Mouse (Mus musculus): ENCODE results near the gene Defb36.

The Defb36 gene

DNA sequence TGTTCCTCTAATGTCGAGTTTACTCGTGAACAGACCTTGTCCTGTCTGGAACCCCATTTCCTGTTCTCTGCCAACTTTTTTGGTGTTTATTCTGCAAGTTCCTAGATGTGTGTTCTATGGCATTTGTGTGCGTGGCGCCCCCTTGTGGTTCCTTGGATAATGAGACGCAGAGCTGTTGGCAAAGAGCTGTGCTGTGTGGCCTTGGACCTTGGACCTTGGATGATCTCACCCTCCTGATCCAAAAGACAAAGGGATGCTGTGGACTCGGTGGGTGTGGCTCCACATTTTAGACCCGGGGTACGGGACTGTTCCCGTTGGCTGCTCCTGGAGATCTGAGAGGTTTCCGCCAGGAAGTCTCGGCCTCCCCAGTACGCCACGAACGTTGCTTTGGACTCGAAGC is at the start of gene Defb36:
Gene Defb36 (plus strand): TSS at position 271 of the 400 bp plus-strand sequence.
- in situ Hi-C loops (cut with MboI; ENCODE audit: low pct_unique_long_range_greater_than_20kb in 1 of 2, low sequenced_read_pairs in 2 of 2, unreplicated experiment in 1 of 2): no loop called here

DNA sequence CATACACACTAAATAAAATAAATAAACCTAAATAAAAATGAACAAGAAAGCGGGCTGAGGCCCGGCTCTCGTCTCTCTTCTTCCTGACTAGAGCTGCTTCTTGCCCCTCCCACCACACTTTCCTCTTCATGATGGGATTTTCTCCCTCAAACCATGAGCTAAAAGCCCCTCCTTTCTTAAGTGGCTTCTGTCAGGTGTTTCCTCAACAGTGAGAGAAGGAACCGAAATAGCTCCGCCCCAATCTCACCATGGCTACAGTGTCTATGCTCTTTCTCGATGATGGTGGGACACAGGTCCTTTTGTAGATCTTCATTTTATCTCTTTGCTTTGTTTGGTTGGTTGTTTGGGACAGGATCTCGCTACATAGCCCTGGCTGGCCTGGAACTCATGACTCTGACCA is 47.5 kb upstream of the Defb36 start:
- in situ Hi-C loops (cut with MboI; ENCODE audit: low pct_unique_long_range_greater_than_20kb in 1 of 2, low sequenced_read_pairs in 2 of 2, unreplicated experiment in 1 of 2): no loop called here

DNA sequence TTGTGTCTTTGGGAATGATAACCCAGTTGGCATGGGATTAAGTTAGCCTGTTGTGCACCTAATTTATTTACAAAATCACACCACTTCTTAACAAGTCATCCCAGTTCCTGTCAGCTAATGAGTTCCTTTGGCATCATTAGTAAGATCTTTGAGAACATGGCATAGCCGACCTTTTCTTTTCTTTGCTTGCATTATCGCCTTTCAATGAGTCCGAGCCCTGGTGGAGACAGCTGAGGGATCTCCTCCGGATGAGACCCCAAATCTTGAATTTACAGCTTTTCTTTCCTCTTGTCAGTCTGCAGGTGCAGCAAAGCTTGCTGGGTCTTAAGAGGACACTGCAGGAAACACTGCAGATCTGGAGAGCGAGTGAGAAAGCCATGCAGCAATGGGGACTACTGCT is 35.1 kb upstream of the Defb36 start, which contains the start of gene Gm17416:
Gene Gm17416 (plus strand): TSS at position 301 of the 400 bp plus-strand sequence.
- in situ Hi-C loops (cut with MboI; ENCODE audit: low pct_unique_long_range_greater_than_20kb in 1 of 2, low sequenced_read_pairs in 2 of 2, unreplicated experiment in 1 of 2): no loop called here

DNA sequence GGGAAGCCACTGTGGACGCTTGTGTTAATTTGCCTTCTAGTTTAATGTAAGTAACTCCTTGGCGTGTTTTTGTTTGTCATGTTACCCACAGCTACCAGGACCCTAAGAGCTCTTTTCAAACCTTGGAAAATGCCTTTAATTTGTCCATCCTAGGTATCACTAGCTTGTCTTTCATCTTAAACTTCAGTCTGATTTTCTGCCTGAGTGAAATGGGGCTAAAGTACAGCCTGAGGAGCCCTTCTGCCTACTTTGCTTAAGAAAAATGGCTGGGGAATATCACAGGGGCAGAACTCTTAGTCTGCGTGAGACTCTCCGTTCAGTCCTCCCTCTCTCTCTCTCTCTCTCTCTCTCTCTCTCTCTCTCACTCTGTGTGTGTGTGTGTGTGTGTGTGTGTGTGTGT is 34.2 kb upstream of the Defb36 start:
- in situ Hi-C loops (cut with MboI; ENCODE audit: low pct_unique_long_range_greater_than_20kb in 1 of 2, low sequenced_read_pairs in 2 of 2, unreplicated experiment in 1 of 2): no loop called here

DNA sequence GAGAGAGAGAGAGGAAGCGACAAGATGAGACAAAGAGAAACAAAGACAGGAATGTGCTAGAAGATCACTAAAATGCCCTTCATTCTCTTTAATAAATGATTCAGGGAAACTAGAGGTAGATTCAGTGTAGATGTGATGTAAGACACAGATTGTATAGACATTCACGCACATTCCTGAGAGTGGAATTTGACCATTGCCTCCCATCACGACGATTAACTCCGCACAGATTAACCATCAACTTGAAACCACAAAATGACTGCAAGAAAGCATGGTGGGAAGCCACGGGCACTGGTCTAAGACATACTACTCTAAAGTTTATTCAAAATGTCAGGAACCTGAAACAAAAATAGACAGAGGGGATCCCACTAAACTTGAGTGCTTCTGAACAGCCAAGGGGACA is 33.8 kb upstream of the Defb36 start:
- in situ Hi-C loops (cut with MboI; ENCODE audit: low pct_unique_long_range_greater_than_20kb in 1 of 2, low sequenced_read_pairs in 2 of 2, unreplicated experiment in 1 of 2): no loop called here

DNA sequence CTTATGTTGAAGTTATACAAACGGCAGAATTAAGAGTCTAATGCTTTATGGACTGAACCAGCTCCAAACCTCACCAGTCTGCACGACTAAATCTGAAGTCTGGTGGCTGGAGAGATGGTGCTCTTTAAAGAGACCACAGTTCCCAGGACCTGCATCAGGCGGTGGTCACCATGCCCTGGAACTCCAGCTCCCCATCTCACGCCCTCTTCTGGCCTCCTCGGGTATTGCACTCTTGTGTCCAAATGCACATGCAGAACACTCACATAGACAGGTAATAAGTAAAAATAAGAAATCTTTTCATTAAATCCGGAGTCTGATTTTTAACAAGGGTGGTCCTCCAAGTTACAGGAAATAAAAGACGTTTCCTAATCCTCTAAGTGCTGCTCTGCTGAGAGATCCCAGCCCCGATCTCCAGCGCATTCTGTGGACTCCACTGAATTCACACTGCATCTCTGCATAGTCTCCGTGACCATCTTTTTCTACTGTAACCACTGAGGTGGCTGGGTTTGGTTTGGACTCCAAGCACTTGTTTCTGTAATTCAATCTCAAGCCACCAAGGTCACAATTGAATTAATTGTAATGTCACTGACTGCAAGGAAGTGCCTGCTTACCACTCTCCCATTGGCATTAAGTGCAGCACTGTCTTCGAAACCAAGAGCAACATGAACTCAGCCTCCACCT is 31.9 kb upstream of the Defb36 start, which contains the start of gene Defb21:
Gene Defb21 (plus strand): TSS at position 631 of the 681 bp plus-strand sequence.
- in situ Hi-C loops (cut with MboI; ENCODE audit: low pct_unique_long_range_greater_than_20kb in 1 of 2, low sequenced_read_pairs in 2 of 2, unreplicated experiment in 1 of 2): no loop called here

DNA sequence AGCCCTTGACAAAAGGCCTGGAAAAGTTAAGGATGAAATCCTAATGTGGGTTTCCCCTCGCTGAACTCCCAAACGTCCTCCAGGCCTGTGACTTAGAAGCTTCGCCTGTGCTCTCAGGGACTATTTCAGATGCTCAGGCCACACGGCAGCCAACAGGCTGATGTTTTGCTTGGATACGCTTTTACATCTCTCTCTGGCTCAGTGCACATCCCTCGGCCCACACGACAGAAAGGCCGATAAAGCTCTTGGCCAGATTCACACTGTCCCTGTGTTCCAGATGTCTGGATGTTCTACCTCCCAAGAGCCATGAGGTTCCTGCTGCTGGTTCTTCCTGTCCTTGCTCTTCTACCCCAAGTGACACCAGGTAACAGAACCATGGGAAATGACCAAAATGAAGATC is 30.6 kb upstream of the Defb36 start:
- in situ Hi-C loops (cut with MboI; ENCODE audit: low pct_unique_long_range_greater_than_20kb in 1 of 2, low sequenced_read_pairs in 2 of 2, unreplicated experiment in 1 of 2): no loop called here

DNA sequence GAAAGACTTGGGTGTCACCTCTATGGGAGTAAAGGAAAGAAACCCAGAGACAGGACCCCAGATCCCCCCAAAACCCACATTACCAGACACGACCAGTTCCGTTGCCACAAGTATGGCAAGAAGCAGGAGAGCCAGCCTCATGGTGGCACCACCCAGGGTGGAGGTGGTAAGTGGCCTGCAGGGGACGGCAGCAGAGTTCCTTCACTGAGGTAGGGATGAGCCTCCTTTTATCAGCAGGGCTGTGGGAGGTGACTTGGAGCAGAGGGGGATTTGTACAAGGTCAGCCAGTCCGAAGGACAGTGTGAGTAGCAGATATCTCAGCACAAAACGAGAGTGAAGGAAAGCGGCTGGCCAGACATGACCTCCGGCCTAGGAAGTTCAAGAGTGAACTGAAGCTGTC is 24.0 kb upstream of the Defb36 start, which contains the start of gene Defb19:
Gene Defb19 (minus strand): TSS at position 206 of the 400 bp plus-strand sequence.
- in situ Hi-C loops (cut with MboI; ENCODE audit: low pct_unique_long_range_greater_than_20kb in 1 of 2, low sequenced_read_pairs in 2 of 2, unreplicated experiment in 1 of 2): no loop called here

DNA sequence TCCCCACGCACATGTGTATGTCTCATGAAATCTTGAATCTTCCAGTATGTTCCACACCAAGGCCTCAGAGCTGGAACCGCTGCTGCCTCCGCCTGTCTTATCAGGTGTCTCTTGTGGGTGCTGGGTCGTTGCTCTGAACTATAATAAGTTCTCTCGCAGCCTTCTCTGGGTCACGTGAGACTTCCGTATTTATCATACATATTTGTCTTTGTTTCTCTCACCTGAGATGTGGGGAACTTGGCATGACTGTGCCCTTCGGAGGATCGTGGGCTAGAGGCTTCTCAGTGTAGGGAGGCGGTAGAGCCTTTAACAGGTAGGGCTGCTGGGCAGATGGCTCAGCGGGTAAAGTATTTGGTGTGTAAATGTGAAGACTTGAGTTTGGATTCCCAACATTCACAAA is 23.5 kb upstream of the Defb36 start:
- in situ Hi-C loops (cut with MboI; ENCODE audit: low pct_unique_long_range_greater_than_20kb in 1 of 2, low sequenced_read_pairs in 2 of 2, unreplicated experiment in 1 of 2): no loop called here

DNA sequence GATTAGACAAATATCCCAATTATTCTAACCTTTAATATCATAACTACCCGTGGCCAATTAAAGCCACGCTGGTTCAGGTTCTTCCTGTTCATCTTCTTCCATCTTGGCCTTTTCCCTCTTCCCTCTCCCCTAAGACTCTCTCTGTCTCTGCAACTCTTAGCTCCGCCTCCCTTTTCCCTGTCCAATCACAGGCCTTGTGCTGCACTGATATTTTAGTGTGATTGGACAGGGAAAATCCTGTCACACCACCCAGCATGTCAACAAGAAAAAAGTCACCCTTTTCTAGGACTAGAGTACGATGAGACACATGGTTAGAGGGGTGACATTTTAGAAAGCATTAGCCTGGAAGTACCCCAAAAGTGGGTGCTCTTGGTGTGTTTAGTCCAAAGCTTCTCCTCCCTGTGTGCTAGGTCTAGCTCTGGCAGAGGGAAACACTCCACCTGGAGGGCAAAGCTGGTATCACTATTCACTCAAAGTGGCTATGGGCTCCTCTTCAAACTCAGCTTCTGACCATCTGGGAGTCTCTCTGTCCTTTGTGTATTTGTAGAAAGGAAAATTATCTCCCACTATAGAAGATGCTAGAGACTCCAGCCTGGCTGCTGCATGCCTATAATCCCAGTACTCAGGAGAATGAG is 17.1 kb upstream of the Defb36 start:
- in situ Hi-C loops (cut with MboI; ENCODE audit: low pct_unique_long_range_greater_than_20kb in 1 of 2, low sequenced_read_pairs in 2 of 2, unreplicated experiment in 1 of 2): no loop called here

DNA sequence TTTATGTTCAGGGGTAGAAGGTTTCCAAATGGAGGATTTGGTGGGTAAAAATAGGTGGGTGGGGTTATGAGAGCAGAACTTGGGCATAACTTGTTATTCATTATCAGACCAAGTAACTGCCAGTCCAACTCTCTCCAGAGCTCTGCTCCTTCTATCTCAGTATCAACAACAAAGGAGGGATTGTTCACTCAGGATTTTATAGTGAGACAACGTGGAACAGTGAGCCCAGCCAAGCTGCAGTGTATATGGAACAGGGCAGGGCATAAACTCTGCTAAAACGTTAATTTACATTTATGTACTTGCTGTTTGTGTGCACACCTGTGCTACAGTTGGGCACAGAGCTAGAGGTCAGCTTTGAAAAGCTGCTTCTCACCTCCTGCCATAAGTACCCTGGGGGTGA is 15.7 kb upstream of the Defb36 start:
- in situ Hi-C loops (cut with MboI; ENCODE audit: low pct_unique_long_range_greater_than_20kb in 1 of 2, low sequenced_read_pairs in 2 of 2, unreplicated experiment in 1 of 2): no loop called here

DNA sequence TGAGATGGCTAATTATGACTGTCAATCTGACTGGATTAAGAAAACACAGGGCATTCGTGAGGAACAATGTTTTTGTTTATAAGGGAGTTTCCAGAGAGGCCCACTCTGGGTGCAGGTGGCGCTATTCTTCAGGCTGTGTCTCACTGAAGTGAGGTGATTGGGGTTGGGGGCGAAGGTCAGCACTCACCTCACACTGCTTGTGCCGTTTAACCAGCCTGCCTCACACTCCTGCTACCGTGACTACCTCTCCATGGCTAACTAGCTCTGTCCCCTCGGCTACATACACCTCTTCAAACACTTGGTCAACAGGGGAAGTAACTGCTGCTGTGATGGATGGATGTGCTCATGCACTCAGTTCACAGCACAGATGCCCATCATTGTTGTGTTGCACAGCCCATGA is 15.1 kb upstream of the Defb36 start:
- in situ Hi-C loops (cut with MboI; ENCODE audit: low pct_unique_long_range_greater_than_20kb in 1 of 2, low sequenced_read_pairs in 2 of 2, unreplicated experiment in 1 of 2): no loop called here

DNA sequence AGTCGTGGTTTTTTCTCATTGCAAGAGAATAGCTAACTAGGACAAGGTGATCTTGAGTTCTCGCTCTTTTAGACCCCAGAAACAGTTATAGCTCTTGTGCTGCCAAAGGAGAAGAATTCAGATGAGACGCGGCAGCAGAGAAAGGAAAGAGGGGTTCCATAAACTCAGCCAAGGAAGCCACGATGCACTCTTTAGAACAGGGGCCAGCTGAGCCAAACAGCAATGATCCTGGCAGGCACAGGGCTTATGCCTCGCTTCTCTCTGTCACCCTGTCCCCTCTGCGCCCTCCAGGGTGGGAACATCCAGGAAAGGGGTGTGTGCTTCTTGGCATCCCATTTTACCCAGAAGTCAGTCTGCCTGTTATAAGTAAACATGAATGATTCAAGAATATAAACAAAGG is 4.8 kb upstream of the Defb36 start, which contains the start of gene Defb45:
Gene Defb45 (minus strand): TSS at position 101 of the 400 bp plus-strand sequence.
- in situ Hi-C loops (cut with MboI; ENCODE audit: low pct_unique_long_range_greater_than_20kb in 1 of 2, low sequenced_read_pairs in 2 of 2, unreplicated experiment in 1 of 2): no loop called here

DNA sequence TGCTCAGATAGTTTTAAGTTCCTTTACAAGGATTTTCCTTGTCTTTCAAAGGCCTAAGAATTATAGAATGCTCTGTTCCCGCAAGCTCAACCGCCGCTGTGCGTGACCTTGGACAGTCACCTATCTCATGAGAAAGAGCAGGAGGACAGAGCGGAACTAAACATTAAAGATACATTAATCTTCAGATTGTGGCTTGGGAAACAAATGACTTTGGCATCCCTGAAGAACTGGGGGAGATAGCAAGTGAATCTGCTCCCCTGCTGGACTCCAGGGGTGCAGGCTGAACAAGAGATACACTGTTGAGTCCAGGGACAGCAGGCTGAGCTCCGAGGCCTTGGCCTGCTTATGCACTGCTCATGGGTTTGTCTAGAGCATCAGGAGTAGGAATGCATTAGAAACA is 4.1 kb upstream of the Defb36 start:
- in situ Hi-C loops (cut with MboI; ENCODE audit: low pct_unique_long_range_greater_than_20kb in 1 of 2, low sequenced_read_pairs in 2 of 2, unreplicated experiment in 1 of 2): no loop called here

DNA sequence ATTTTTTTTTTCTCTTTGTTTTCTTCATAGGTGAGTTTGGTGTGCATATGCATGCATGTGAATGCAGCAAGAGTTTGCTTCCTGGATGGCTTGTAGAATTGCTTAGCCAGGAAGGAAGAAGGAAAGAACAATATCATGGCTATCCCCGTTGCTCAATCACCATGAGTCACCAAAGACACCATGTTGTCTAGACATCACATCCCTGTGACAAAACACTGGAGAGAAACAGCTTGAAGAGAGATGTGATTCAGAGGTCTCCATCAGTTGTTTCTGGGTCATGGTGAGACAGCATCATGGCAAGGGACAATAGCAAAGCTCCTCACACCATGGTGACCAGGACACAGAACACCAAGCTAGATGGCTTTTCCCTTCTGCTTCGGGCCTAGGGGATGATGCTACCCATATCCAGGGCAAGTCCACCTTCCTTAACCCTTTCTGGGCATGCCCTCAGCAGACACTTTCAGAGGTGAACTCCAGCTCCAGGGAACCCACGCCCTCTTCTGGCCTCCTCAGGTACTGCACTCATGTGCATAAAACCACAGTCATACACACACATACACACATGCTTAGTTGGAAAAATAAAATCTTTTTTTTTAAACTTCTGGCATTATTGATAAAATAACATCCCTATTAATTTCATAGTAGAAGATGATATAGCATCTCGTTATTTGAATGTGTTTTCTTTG is 2.7 kb upstream of the Defb36 start:
- in situ Hi-C loops (cut with MboI; ENCODE audit: low pct_unique_long_range_greater_than_20kb in 1 of 2, low sequenced_read_pairs in 2 of 2, unreplicated experiment in 1 of 2): no loop called here

DNA sequence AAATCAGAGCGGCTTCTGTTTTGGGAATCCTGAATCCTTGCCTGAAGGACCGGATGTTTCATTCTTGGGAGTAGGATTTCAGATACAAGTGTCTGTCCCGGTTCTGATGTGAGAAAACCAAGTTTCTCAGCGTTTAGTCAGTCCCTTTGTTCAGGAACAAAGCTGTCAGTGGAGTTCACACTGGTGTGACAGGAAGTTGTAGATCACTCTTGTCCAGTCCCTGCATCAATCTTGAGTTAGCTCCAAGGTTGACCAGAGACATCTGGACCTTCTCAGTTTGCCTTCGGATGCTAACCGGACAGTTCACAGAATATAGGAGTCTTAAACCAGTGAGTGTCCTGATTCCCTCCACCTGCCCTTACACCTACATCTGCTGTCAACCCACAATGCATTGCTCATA is 3.6 kb downstream of the Defb36 start:
- in situ Hi-C loops (cut with MboI; ENCODE audit: low pct_unique_long_range_greater_than_20kb in 1 of 2, low sequenced_read_pairs in 2 of 2, unreplicated experiment in 1 of 2): no loop called here

DNA sequence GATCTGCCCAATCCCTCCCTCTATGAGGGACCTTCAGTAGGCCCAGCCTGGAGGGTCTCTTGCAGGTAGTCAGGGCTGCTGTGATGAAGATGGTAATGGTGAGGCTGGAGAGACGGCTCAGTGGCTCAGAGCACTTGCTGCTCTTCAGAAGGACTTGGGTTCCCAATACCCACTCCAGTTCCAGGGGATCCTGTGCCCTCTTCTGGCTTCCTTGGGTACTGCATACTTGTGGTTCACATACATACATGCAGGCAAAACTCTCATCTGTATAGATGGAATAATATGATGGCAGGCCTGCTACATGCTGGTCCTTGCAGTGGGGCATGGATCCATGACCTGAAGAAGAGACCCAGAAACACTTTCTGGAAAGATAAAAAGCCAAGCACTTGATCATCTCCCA is 4.6 kb downstream of the Defb36 start:
- in situ Hi-C loops (cut with MboI; ENCODE audit: low pct_unique_long_range_greater_than_20kb in 1 of 2, low sequenced_read_pairs in 2 of 2, unreplicated experiment in 1 of 2): no loop called here

DNA sequence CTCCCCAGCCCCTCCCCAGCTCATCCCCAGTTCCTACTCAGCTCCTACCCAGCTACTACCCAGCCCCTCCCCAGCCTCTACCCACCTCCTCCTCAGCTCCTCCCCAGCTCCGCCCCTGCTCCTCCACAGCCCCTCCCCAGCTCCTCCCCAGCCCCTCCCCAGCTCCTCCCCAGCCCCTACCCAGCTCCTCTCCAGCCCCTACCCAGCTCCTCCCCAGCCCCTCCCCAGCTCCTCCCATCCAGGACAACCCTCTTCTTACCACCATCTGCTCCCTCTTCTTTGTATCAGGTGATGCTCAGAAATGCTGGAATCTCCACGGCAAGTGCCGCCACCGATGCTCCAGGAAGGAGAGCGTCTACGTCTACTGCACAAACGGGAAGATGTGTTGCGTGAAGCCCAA is 8.1 kb downstream of the Defb36 start:
- in situ Hi-C loops (cut with MboI; ENCODE audit: low pct_unique_long_range_greater_than_20kb in 1 of 2, low sequenced_read_pairs in 2 of 2, unreplicated experiment in 1 of 2): loop anchor here in 1 of 2 experiments (5.0 kb wide), 1 partner anchor 220 kb away; the partner anchor contains the start of gene Bcl2l1

DNA sequence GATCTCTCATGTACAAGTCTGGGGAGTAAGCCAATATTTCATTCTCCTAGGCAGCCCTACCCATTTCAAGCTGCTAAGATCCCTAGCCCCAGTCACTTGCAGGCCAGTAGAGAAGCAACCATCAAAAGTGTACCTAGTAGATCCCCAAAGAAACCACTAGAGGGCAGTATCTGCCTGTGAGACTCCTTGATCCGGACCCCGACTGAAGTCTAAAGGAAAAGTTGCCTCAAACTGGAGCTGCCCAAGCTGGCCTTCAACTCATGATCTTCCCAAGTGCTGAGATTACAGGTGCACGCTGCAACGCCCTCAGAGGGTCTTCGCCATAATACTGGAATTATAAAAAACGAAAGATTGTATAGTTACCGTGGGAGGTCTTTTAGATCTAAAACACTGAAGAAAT is 11.4 kb downstream of the Defb36 start:
- in situ Hi-C loops (cut with MboI; ENCODE audit: low pct_unique_long_range_greater_than_20kb in 1 of 2, low sequenced_read_pairs in 2 of 2, unreplicated experiment in 1 of 2): loop anchor here in 1 of 2 experiments (5.0 kb wide), 1 partner anchor 42 kb away; no protein-coding TSS in a partner anchor
